Mouse (Mus musculus) MEL (cell line): Measurements from ENCODE around the gene Nos1ap. TPM values are rescaled to one million over a fixed set of nuclear protein-coding genes. Genes with fewer than 3 reads are reported as not detected.
A peak's percentile ranks its signal among the peaks of the same experiment; 100 is the strongest.

Experiments used
- DNase-seq: peaks from one replicate; pipeline ENCODE4 v3.0.0; 2011; ENCODE audit warnings: low read depth, low spot score
- H3K27ac ChIP-seq: 2 replicates; pipeline ENCODE4 v1.5.1; 2012; ENCODE audit warnings: low read depth, mild to moderate bottlenecking, control low read depth, low read length, moderate library complexity; ENCODE audit not compliant: control insufficient read depth
- H3K27me3 ChIP-seq, 2 experiments: fragments of 150-350 bp in 1 of 2; sonication (generic) in 1 of 2; 2 replicates each; pipeline ENCODE4 v1.6.1; 2012; ENCODE audit warnings: low read length in 2 of 2, mild to moderate bottlenecking in 2 of 2, improper control_type of control experiment in 1 of 2, moderate library complexity in 1 of 2; ENCODE audit not compliant: insufficient read depth in 2 of 2, control insufficient read depth in 1 of 2
- H3K36me3 ChIP-seq, 2 experiments: 2 replicates each; pipeline ENCODE4 v1.6.1; 2012 to 2014; ENCODE audit warnings: low read length in 2 of 2, improper control_type of control experiment in 1 of 2, inconsistent platforms in 1 of 2, mild to moderate bottlenecking in 1 of 2; ENCODE audit not compliant: insufficient read depth in 2 of 2, control insufficient read depth in 1 of 2
- H3K4me1 ChIP-seq, 2 experiments: fragments of 150-350 bp in 1 of 2; sonication (generic) in 1 of 2; 2 replicates each; pipeline ENCODE4 v1.6.1; 2012; ENCODE audit warnings: low read length in 2 of 2, improper control_type of control experiment in 1 of 2, mild to moderate bottlenecking in 1 of 2; ENCODE audit not compliant: insufficient read depth in 2 of 2, control insufficient read depth in 1 of 2
- H3K4me3 ChIP-seq, 2 experiments: fragments of 150-350 bp in 1 of 2; sonication (generic) in 1 of 2; 2 replicates each; pipeline ENCODE4 v1.5.1; 2012; ENCODE audit warnings: low read depth in 2 of 2, low read length in 2 of 2, mild to moderate bottlenecking in 2 of 2, moderate library complexity in 2 of 2, control low read depth in 1 of 2, improper control_type of control experiment in 1 of 2; ENCODE audit not compliant: control insufficient read depth in 1 of 2, insufficient read depth in 1 of 2
- H3K79me2 ChIP-seq: 2 replicates; pipeline ENCODE4 v1.6.1; 2012; ENCODE audit warnings: mild to moderate bottlenecking, low read length, moderate library complexity; ENCODE audit not compliant: control insufficient read depth, poor library complexity, insufficient read depth
- H3K9ac ChIP-seq: 2 replicates; pipeline ENCODE4 v1.6.1; 2012; ENCODE audit warnings: low read depth, mild to moderate bottlenecking, control low read depth, low read length, moderate library complexity; ENCODE audit not compliant: control insufficient read depth, poor library complexity, severe bottlenecking
- H3K9me3 ChIP-seq: fragments of 150-350 bp; sonication (generic); replicated peaks from 2 replicates; pipeline ENCODE4 v1.6.1; 2012; ENCODE audit warnings: mild to moderate bottlenecking, low read length, improper control_type of control experiment, moderate library complexity; ENCODE audit not compliant: insufficient read depth
- CHD1 ChIP-seq: IDR thresholded peaks from 2 replicates; pipeline ENCODE4 v1.6.1; 2012; ENCODE audit warnings: low read depth, mild to moderate bottlenecking, inconsistent platforms, low read length, improper control_type of control experiment
- CHD2 ChIP-seq: IDR thresholded peaks from 2 replicates; pipeline ENCODE4 v1.6.1; 2011; ENCODE audit warnings: low read length, improper control_type of control experiment
- CTCF ChIP-seq, 3 experiments: IDR thresholded peaks in 2 of 3; conservative IDR thresholded peaks in 1 of 3; 2 replicates each; pipeline ENCODE4 v1.5.1; 2011 to 2012; ENCODE audit warnings: low read length in 3 of 3, low read depth in 2 of 3, mild to moderate bottlenecking in 2 of 3, improper control_type of control experiment in 1 of 3, inconsistent platforms in 1 of 3, mixed read lengths in 1 of 3, moderate library complexity in 1 of 3; ENCODE audit not compliant: control insufficient read depth in 1 of 3, insufficient read depth in 1 of 3, poor library complexity in 1 of 3, severe bottlenecking in 1 of 3
- E2F4 ChIP-seq: IDR thresholded peaks from 2 replicates; pipeline ENCODE4 v1.6.1; 2011; ENCODE audit warnings: low read depth, low read length, improper control_type of control experiment, borderline replicate concordance
- ELF1 ChIP-seq: IDR thresholded peaks from 2 replicates; pipeline ENCODE4 v1.6.1; 2014; ENCODE audit warnings: low read depth, mild to moderate bottlenecking, inconsistent platforms, low read length, improper control_type of control experiment, moderate library complexity
- ETS1 ChIP-seq: IDR thresholded peaks from 2 replicates; pipeline ENCODE4 v1.6.1; 2012; ENCODE audit warnings: low read depth, mild to moderate bottlenecking, inconsistent platforms, low read length, improper control_type of control experiment, moderate library complexity
- GABPA ChIP-seq: IDR thresholded peaks from 2 replicates; pipeline ENCODE4 v1.6.1; 2012; ENCODE audit warnings: low read depth, mild to moderate bottlenecking, inconsistent platforms, low read length, improper control_type of control experiment, moderate library complexity
- GATA1 ChIP-seq: IDR thresholded peaks from 2 replicates; pipeline ENCODE4 v1.6.1; 2011; ENCODE audit warnings: low read depth, low read length, improper control_type of control experiment
- HCFC1 ChIP-seq: IDR thresholded peaks from 2 replicates; pipeline ENCODE4 v1.6.1; 2012; ENCODE audit warnings: low read depth, mild to moderate bottlenecking, inconsistent platforms, low read length, improper control_type of control experiment, moderate library complexity
- JUND ChIP-seq: IDR thresholded peaks from 2 replicates; pipeline ENCODE4 v1.6.1; 2011; ENCODE audit warnings: low read depth, mild to moderate bottlenecking, improper control_type of control experiment, low read length
- KAT2A ChIP-seq: conservative IDR thresholded peaks from 2 replicates; pipeline ENCODE4 v1.6.1; 2012; ENCODE audit warnings: low read depth, low read length, improper control_type of control experiment, inconsistent platforms
- MAFK ChIP-seq: IDR thresholded peaks from 2 replicates; pipeline ENCODE4 v1.6.1; 2011; ENCODE audit warnings: low read depth, mild to moderate bottlenecking, low read length, improper control_type of control experiment, borderline replicate concordance
- MAX ChIP-seq: IDR thresholded peaks from 2 replicates; pipeline ENCODE4 v1.6.1; 2011; ENCODE audit warnings: low read length, improper control_type of control experiment
- MAZ ChIP-seq: IDR thresholded peaks from 2 replicates; pipeline ENCODE4 v1.6.1; 2012; ENCODE audit warnings: low read depth, mild to moderate bottlenecking, inconsistent platforms, low read length, improper control_type of control experiment
- MXI1 ChIP-seq: IDR thresholded peaks from 2 replicates; pipeline ENCODE4 v1.6.1; 2011; ENCODE audit warnings: mild to moderate bottlenecking, low read depth, low read length, improper control_type of control experiment
- MYB ChIP-seq: IDR thresholded peaks from 2 replicates; pipeline ENCODE4 v1.6.1; 2011; ENCODE audit warnings: mild to moderate bottlenecking, low read depth, low read length, improper control_type of control experiment
- MYC ChIP-seq: IDR thresholded peaks from 2 replicates; pipeline ENCODE4 v1.6.1; 2011; ENCODE audit warnings: low read depth, mild to moderate bottlenecking, low read length, improper control_type of control experiment, moderate library complexity
- NELFE ChIP-seq: IDR thresholded peaks from 2 replicates; pipeline ENCODE4 v1.6.1; 2011; ENCODE audit warnings: low read depth, low read length, improper control_type of control experiment
- NRF1 ChIP-seq: IDR thresholded peaks from 2 replicates; pipeline ENCODE4 v1.6.1; 2014; ENCODE audit warnings: low read depth, mild to moderate bottlenecking, inconsistent platforms, low read length, improper control_type of control experiment, moderate library complexity; ENCODE audit not compliant: poor library complexity, insufficient read depth, severe bottlenecking
- POLR2AphosphoS2 ChIP-seq: IDR thresholded peaks from 2 replicates; pipeline ENCODE4 v1.6.1; 2011; ENCODE audit warnings: low read length, improper control_type of control experiment
- POLR2AphosphoS5 ChIP-seq: IDR thresholded peaks from 2 replicates; pipeline ENCODE4 v1.6.1; 2012; ENCODE audit warnings: low read depth, borderline replicate concordance, mild to moderate bottlenecking, inconsistent platforms, low read length, moderate library complexity, mixed read lengths
- RCOR1 ChIP-seq: IDR thresholded peaks from 2 replicates; pipeline ENCODE4 v1.6.1; 2012; ENCODE audit warnings: low read depth, mild to moderate bottlenecking, inconsistent platforms, low read length, improper control_type of control experiment
- SMC3 ChIP-seq: IDR thresholded peaks from 2 replicates; pipeline ENCODE4 v1.6.1; 2011; ENCODE audit warnings: low read depth, low read length, improper control_type of control experiment
- TAL1 ChIP-seq: IDR thresholded peaks from 2 replicates; pipeline ENCODE4 v1.6.1; 2012; ENCODE audit warnings: mild to moderate bottlenecking, inconsistent platforms, low read length, moderate library complexity, mixed read lengths
- TBP ChIP-seq: IDR thresholded peaks from 2 replicates; pipeline ENCODE4 v1.8.0; 2011; ENCODE audit warnings: low read depth, low read length, improper control_type of control experiment
- TCF12 ChIP-seq: IDR thresholded peaks from 2 replicates; pipeline ENCODE4 v1.6.1; 2014; ENCODE audit warnings: low read depth, mild to moderate bottlenecking, inconsistent platforms, low read length, improper control_type of control experiment, moderate library complexity
- UBTF ChIP-seq: IDR thresholded peaks from 2 replicates; pipeline ENCODE4 v1.6.1; 2012; ENCODE audit warnings: low read depth, mild to moderate bottlenecking, inconsistent platforms, low read length, improper control_type of control experiment, moderate library complexity, borderline replicate concordance; ENCODE audit not compliant: insufficient read depth
- USF1 ChIP-seq: IDR thresholded peaks from 2 replicates; pipeline ENCODE4 v1.6.1; 2014; ENCODE audit warnings: low read depth, mild to moderate bottlenecking, inconsistent platforms, low read length, improper control_type of control experiment, moderate library complexity
- ZC3H11A ChIP-seq: IDR thresholded peaks from 2 replicates; pipeline ENCODE4 v1.6.1; 2012; ENCODE audit warnings: low read depth, mild to moderate bottlenecking, inconsistent platforms, low read length, improper control_type of control experiment
- ZKSCAN1 ChIP-seq: IDR thresholded peaks from 2 replicates; pipeline ENCODE4 v1.6.1; 2012; ENCODE audit warnings: low read depth, mild to moderate bottlenecking, inconsistent platforms, low read length, improper control_type of control experiment, moderate library complexity
- ZMIZ1 ChIP-seq: IDR thresholded peaks from 2 replicates; pipeline ENCODE4 v1.6.1; 2012; ENCODE audit warnings: low read depth, mild to moderate bottlenecking, inconsistent platforms, low read length, improper control_type of control experiment, moderate library complexity
- ZNF384 ChIP-seq: IDR thresholded peaks from 2 replicates; pipeline ENCODE4 v1.6.1; 2012; ENCODE audit warnings: low read depth, mild to moderate bottlenecking, inconsistent platforms, low read length, improper control_type of control experiment
- polyA plus RNA-seq, 2 experiments: library from polyadenylated mRNA; stranded (reverse) in 1 of 2; unstranded in 1 of 2; fragments of >175 nt in 1 of 2; fragments of >200 nt in 1 of 2; gene quantifications; 2 replicates each; pipeline versions ENCODE4 v1.2.1 to v1.2.4; 2012; ENCODE audit warnings: low replicate concordance in 2 of 2, low read depth in 1 of 2; ENCODE audit not compliant: insufficient read length in 2 of 2, insufficient read depth in 1 of 2, missing spikeins in 1 of 2
- total RNA-seq: library from RNA; depleted of rRNA; stranded (reverse); fragments of 300-350 nt; gene quantifications from 2 replicates; pipeline ENCODE4 v1.2.3, GENCODE M21; 2012

Nos1ap gene
- total and polyA plus RNA-seq, 3 experiments = 0.62 to 2.4 TPM; not detected in 1

DNA sequence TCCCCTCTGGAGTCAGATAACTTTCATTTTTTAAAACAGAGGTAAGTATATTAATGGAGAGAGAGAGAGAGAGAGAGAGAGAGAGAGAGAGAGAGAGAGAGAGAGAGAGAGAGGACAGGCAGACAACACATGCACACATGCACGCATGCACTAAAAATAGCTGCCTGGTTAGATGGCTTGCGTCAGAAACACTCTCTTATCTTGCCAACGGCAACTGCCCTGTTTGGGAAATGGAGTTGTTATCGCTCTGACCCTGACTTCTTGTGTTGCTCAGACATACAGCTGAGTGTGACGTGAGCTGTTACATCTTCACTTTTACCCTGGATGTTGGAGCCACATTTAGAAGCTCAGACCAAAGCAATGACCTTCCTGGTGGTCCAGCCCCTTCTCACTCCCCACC, 33.3 kb upstream of the Nos1ap start (continued):
- TF ChIP-seq USF1 (0 out of 2 replicates have a peak, but pooled peaks have one; percentile 29), KAT2A (peak; percentile 51; the same call in 1 of the 2 replicates), MXI1 (peak; percentile 83), NELFE (no peak), ZMIZ1 (no peak), RCOR1 (peak; percentile 81), POLR2AphosphoS5 (no peak), ETS1 (peak; percentile 100), ZNF384 (no peak; the same call in none of the 2 replicates), MAX (peak; percentile 83), POLR2AphosphoS2 (no peak), MAFK (peak; percentile 84), TBP (peak; percentile 47; the same call in 1 of the 2 replicates), GATA1 (peak; percentile 96), SMC3 (no peak), MYC (peak; percentile 55; the same call in 1 of the 2 replicates), CTCF (IDR thresholded peaks at IDR 0.05 in 2 of 3, conservative IDR thresholded peaks at IDR 0.05 in 1 of 3; ENCODE audit: control insufficient read depth in 1 of 3, insufficient read depth in 1 of 3, low read depth in 2 of 3, low read length in 3 of 3, poor library complexity in 1 of 3, severe bottlenecking in 1 of 3) (no peak), UBTF (no peak)

GRCm38 (mm10) chr1:170619686-170620374, 30.2 kb upstream of the Nos1ap start:
- H3K27ac ChIP-seq = 0 out of 2 replicates have a peak overlapping the region, but pooled peaks have one; percentile 41
- H3K79me2 ChIP-seq = no peaks in the 10 kb centered on the region
- no peak for TF ChIP-seq POLR2AphosphoS5
- TF ChIP-seq MYC = peak; percentile 68; the same call in 1 of the 2 replicates
- peak; percentile 96 for TF ChIP-seq RCOR1
- peak; percentile 91 for TF ChIP-seq MAFK
- TF ChIP-seq ZKSCAN1 = peak; percentile 94
- peak; percentile 34 for TF ChIP-seq TAL1
- peak; percentile 91 for TF ChIP-seq TCF12
- no peak for TF ChIP-seq CHD2
- no peak for TF ChIP-seq E2F4
- no peak for TF ChIP-seq JUND
- TF ChIP-seq ELF1 = 0 out of 2 replicates have a peak, but pooled peaks have one; percentile 2
- TF ChIP-seq MAX = no peak; the same call in 1 of the 2 replicates
- TF ChIP-seq ETS1 = peak; percentile 99
- TF ChIP-seq MYB = peak; percentile 40; the same call in 1 of the 2 replicates
- TF ChIP-seq SMC3 = no peak
- no peak for TF ChIP-seq GABPA
- peak; percentile 77 for TF ChIP-seq USF1
- no peak for TF ChIP-seq ZC3H11A
- TF ChIP-seq MXI1 = peak; percentile 66; the same call in 1 of the 2 replicates
- TF ChIP-seq NRF1 = no peak
- no peak for TF ChIP-seq NELFE
- TF ChIP-seq POLR2AphosphoS2 = no peak
- TF ChIP-seq HCFC1 = 0 out of 2 replicates have a peak, but pooled peaks have one; percentile 28
- no peak for TF ChIP-seq TBP
- TF ChIP-seq CHD1 = no peak
- TF ChIP-seq MAZ = no peak

More at GRCm38 (mm10) chr1:170619686-170620374, 30.2 kb upstream of the Nos1ap start:
- Histone ChIP-seq H3K4me3 (no peak overlapping the region), H3K27me3 (no peaks in the 10 kb centered on the region), H3K36me3 (peaks cover 0 to 32% of the 10 kb centered on the region in 2 experiments; a peak in 2 of 4 replicates), H3K9ac (no peak overlapping the region), H3K9me3 (no peaks in the 10 kb centered on the region), H3K4me1 (peaks cover 22 to 31% of the 10 kb centered on the region in 2 experiments)
- DNase-seq = peak; percentile 77
